Mouse (Mus musculus) megakaryocyte, embryonic 14.5 days (primary cell): Measurements from ENCODE around the gene Gm10577.

Experiments
- FLI1 ChIP-seq: IDR thresholded peaks from 2 replicates; pipeline ENCODE4 v1.6.1; 2012; ENCODE audit warnings: low read length, inconsistent platforms, mixed read lengths
- GATA1 ChIP-seq: IDR thresholded peaks from 3 replicates; pipeline ENCODE4 v1.6.1; 2012; ENCODE audit warnings: mixed read lengths, low read length, inconsistent platforms, borderline replicate concordance

DNA sequence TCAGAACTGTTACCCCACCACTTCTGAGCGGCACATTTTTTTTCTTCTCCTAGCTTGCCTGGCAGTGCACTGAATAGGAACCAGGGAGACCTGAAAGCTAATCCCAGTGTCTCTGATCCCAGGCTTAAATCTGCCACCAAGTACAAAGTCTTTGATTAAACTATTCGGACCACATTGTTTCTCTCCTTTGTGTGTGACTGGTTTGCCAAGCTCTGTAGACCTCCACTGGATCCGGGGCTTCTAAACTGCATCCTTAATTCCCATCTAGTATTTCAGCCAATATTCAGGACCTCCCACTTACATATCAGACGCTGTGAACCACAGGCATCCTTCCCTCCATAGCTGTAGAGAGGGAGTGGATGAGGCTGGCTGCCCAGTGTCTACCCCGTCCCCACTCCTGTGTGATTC is 12.1 kb downstream of the Gm10577 start:
- no peak for TF ChIP-seq GATA1
- no peak for TF ChIP-seq FLI1
